Mouse (Mus musculus): ENCODE results near the gene Ube2m. TPM values are rescaled to one million over a fixed set of nuclear protein-coding genes. Genes with fewer than 3 reads are reported as not detected.

Ube2m gene
- polyA plus RNA-seq, 1 experiment from 2014 or later: 156 TPM

DNA sequence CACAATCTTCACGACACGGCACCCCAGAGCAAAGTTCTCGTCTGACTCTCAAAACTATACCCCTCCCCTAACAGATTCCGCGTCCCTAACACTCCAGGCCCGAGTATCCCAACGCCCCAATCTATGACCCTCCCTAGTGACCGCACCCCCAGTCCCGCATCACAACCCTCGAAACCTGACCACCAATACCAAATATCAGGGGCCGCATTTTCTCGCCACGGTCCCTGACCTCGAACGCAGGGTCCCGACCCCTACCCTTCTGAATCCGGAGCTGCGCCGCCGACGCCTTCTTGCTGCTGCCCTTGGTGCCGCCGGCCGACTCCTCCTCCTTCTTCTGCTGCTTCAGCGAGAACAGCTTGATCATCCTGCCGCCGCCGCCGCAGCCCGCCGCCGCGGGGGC is 709 bp downstream of the Ube2m start:
- under 1% methylated on average over 33 of the region's 33 CpGs for WGBS
- peak; percentile 3; the same call in 1 of the 2 replicates for ATAC-seq (ENCODE audit: low FRiP score, low TSS enrichment)

DNA sequence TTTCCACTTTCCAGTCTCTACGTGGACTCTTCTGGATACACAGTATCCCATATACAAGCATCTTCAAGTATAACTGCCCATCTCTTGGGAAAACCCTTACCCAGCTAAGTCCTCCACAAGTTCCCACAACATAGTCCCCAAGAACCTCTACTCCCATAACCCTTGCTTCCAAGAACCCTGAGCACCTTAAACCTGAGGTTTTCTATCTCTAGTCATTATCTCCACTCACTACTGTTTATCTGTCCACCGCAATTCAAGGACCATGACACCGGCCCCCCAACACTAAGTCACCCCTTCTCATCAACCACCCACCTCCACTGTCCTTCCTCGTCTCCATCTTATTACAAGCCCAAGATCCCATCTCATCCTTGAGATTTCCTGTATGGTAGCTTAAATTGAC is 1.3 kb downstream of the Ube2m start:
- H3K4me3 ChIP-seq (ENCODE audit: low read length): peak overlapping the region; percentile 82
- peaks cover 17% of the 10 kb centered on the region for H3K4me1 ChIP-seq (ENCODE audit: control insufficient read depth, insufficient read depth, low read length)
- peak overlapping the region; percentile 85 for H3K4me2 ChIP-seq (replicated peaks; ENCODE audit: low read depth, low read length)
- peak overlapping the region; percentile 99; the same call in 1 of the 2 replicates for H3K27ac ChIP-seq (ENCODE audit: low read depth, low read length)
- H3K36me3 ChIP-seq (ENCODE audit: control insufficient read depth, insufficient read depth, low read length): peaks cover 33% of the 10 kb centered on the region
- H3K9me3 ChIP-seq (ENCODE audit: control insufficient read depth, low read length): no peaks in the 10 kb centered on the region
- no peaks in the 10 kb centered on the region for H3K27me3 ChIP-seq (ENCODE audit: control insufficient read depth, insufficient read depth, low read length)
- H3K9ac ChIP-seq (ENCODE audit: low read depth, low read length): peak overlapping the region; percentile 95
- ATAC-seq (ENCODE audit: low FRiP score, low TSS enrichment): no peak
- WGBS: 42% methylated on average over 4 of the region's 4 CpGs

More for the DNA sequence above, 709 bp downstream of the Ube2m start:
- Histone ChIP-seq H3K4me1 (ENCODE audit: control insufficient read depth, insufficient read depth, low read length) (peaks cover 17% of the 10 kb centered on the region), H3K4me2 (replicated peaks; ENCODE audit: low read depth, low read length) (peak overlapping the region; percentile 85), H3K4me3 (ENCODE audit: low read length) (peak overlapping the region; percentile 82), H3K27me3 (ENCODE audit: control insufficient read depth, insufficient read depth, low read length) (peaks cover 3% of the 10 kb centered on the region; the same call in 1 of the 2 replicates), H3K9ac (ENCODE audit: low read depth, low read length) (peak overlapping the region; percentile 95), H3K27ac (ENCODE audit: low read depth, low read length) (peak overlapping the region; percentile 99), H3K9me3 (ENCODE audit: control insufficient read depth, low read length) (no peaks in the 10 kb centered on the region), H3K36me3 (ENCODE audit: control insufficient read depth, insufficient read depth, low read length) (peaks cover 27% of the 10 kb centered on the region)

DNA sequence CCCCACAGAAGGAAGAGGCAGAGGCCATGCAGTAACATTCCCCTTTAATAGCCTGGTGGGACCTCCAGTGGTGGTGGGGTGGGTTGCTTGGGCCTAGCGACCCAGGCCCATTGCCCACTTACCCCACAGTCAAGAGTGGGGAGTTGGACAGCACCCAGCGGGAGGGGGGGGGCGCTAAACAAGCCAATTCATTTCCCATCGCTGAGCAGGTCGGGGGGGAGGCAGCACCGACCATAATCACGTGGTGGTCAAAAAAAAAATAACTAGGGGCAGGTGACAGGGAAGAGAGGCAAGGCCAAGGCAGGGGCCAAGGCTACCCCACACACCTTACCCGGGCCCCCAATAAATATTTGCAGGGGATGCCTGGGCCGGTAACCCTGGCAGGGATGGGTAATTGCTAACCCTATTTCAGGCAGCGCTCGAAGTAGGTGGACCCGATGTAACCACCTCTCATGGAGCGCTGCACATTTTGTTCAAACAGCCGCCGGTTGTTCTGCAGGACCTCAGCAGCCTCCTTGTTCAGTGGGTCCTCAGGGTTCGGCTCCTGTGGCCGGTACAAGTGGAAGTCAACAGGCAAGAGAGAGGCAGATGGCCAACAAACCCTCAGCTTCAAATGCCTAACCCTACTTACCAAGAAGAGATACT is 2.7 kb downstream of the Ube2m start:
- Histone ChIP-seq H3K27me3 (ENCODE audit: control insufficient read depth, insufficient read depth, low read length) (no peaks in the 10 kb centered on the region), H3K4me2 (replicated peaks; ENCODE audit: low read depth, low read length) (peak overlapping the region; percentile 81), H3K4me1 (ENCODE audit: control insufficient read depth, insufficient read depth, low read length) (peaks cover 17% of the 10 kb centered on the region), H3K36me3 (ENCODE audit: control insufficient read depth, insufficient read depth, low read length) (peaks cover 47% of the 10 kb centered on the region), H3K9me3 (ENCODE audit: control insufficient read depth, low read length) (no peaks in the 10 kb centered on the region), H3K9ac (ENCODE audit: low read depth, low read length) (0 out of 2 replicates have a peak overlapping the region, but pooled peaks have one; percentile 76), H3K27ac (ENCODE audit: low read depth, low read length) (peak overlapping the region; percentile 93; the same call in 1 of the 2 replicates), H3K4me3 (ENCODE audit: low read length) (peak overlapping the region; percentile 55; the same call in 1 of the 2 replicates)
- ATAC-seq (ENCODE audit: low FRiP score, low TSS enrichment): no peak; the same call in 1 of the 2 replicates
- 88% methylated on average over 17 of the region's 17 CpGs for whole genome bisulfite sequencing

DNA sequence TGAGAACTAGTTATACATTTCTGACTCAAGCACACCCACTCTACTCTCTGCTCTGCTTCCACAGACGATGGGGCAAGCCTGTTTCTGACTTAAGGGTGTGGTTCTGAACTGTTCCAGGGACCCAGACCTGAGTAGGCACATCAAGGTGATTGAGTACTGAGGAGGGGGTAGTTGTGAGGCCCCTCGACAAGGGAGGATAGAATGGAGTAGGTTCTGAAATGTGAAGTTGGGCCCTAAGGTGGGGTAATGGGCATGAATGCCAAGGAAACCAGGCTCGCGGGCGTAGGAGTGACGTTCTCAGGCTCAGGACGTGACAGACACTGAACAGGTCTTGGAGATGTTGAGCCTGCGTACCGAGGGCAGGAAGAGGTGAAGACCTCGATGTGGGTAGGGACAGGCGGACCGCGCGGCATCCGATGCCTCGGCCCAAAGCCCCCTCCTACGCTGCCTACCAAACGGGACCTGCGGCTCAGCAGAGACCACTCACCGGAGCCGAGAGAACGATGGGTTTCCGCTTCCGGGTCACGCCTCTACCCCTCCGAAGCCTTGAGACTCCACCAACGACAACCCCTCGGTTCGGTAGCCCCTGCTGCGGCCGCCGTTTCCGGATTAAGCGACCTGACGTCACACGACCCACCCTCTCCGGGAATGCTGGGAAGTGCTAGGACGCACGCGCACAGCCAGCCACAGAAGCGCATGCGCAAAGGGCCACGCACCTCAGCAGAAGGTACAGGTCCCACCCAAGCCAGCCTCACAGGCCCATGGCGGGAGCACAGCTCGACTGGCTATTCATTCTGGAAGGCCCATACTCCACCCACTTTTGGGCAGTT is 3.7 kb downstream of the Ube2m start, which contains the start of gene Chmp2a:
Gene Chmp2a (minus strand): TSS at position 660 of the 830 bp plus-strand sequence.
- H3K9me3 ChIP-seq (ENCODE audit: control insufficient read depth, low read length): no peaks in the 10 kb centered on the region
- peak; percentile 73 for ATAC-seq (ENCODE audit: low FRiP score, low TSS enrichment)
- peaks cover 57% of the 10 kb centered on the region for H3K36me3 ChIP-seq (ENCODE audit: control insufficient read depth, insufficient read depth, low read length)
- H3K9ac ChIP-seq (ENCODE audit: low read depth, low read length): peak within 1 kb of the TSS; percentile 76
- no peaks in the 10 kb centered on the region for H3K27me3 ChIP-seq (ENCODE audit: control insufficient read depth, insufficient read depth, low read length)
- H3K4me2 ChIP-seq (replicated peaks; ENCODE audit: low read depth, low read length): peak within 1 kb of the TSS; percentile 81
- H3K4me3 ChIP-seq (ENCODE audit: low read length): peak within 1 kb of the TSS; percentile 55
- H3K27ac ChIP-seq (ENCODE audit: low read depth, low read length): peak within 1 kb of the TSS; percentile 93
- WGBS: 0% methylated on average over 45 of the region's 45 CpGs
- peaks cover 17% of the 10 kb centered on the region for H3K4me1 ChIP-seq (ENCODE audit: control insufficient read depth, insufficient read depth, low read length)

DNA sequence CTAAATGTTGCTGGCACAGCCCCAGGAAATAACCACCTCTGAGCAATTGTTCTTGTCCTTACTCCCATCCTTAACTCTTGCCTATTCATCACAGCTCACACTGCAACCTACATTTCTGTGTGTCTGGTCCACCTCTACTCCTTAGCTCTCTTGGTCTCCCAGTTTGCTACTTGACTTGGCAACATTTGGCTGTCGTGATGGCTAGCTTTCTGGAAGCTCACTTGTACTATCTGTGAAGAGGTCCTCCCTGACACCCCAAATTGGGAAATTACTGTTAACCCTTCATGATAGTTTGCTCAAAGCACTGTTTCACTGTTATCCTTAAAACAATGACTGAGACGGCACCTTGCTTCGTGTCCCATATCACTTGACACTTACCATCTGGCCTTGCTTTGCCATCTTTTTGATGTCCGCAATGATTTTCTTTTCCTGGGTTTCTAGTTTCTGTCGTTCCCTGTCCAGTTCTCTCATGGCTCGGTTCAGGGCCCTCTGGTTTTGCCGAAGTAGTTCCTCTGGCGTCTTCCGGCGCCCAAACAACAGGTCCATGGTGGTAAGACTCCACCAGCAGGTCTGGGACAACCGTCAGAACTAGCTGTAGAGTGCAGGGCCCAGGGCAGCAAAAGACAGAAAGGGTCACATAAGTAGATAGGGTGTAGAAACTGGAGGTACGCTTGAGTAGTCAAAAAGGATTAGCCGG is 4.5 kb downstream of the Ube2m start:
- Histone ChIP-seq H3K9me3 (ENCODE audit: control insufficient read depth, low read length) (no peaks in the 10 kb centered on the region), H3K9ac (ENCODE audit: low read depth, low read length) (peak overlapping the region; percentile 76), H3K4me1 (ENCODE audit: control insufficient read depth, insufficient read depth, low read length) (peaks cover 14% of the 10 kb centered on the region), H3K4me2 (replicated peaks; ENCODE audit: low read depth, low read length) (peak overlapping the region; percentile 81), H3K27me3 (ENCODE audit: control insufficient read depth, insufficient read depth, low read length) (no peaks in the 10 kb centered on the region), H3K27ac (ENCODE audit: low read depth, low read length) (peak overlapping the region; percentile 93; the same call in 1 of the 2 replicates), H3K36me3 (ENCODE audit: control insufficient read depth, insufficient read depth, low read length) (peaks cover 65% of the 10 kb centered on the region), H3K4me3 (ENCODE audit: low read length) (peak overlapping the region; percentile 55)
- 37% methylated on average over 13 of the region's 13 CpGs for WGBS
- ATAC-seq (ENCODE audit: low FRiP score, low TSS enrichment): no peak

DNA sequence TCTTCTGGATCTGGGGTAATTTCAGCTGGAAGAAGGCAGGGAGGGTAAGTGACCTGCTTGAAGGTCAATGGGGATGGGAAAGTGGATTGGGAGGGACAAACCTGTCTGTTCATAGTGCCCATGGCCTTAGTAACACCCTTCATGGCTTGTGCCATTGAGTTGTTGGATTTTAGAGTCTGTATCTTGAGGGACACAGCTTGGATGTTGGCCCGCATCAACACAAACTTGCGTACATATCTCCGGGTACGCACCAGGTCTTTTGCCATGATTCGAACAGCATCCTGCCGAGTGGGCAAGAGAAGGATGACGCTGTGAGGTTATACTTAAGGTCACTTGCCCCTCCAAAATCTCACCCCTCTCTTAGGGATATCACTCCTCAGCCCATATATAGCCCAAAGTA is 5.5 kb downstream of the Ube2m start:
- Histone ChIP-seq H3K4me1 (ENCODE audit: control insufficient read depth, insufficient read depth, low read length) (peaks cover 14% of the 10 kb centered on the region), H3K4me3 (ENCODE audit: low read length) (no peak overlapping the region), H3K4me2 (replicated peaks; ENCODE audit: low read depth, low read length) (no peak overlapping the region), H3K27me3 (ENCODE audit: control insufficient read depth, insufficient read depth, low read length) (no peaks in the 10 kb centered on the region), H3K9ac (ENCODE audit: low read depth, low read length) (no peak overlapping the region), H3K36me3 (ENCODE audit: control insufficient read depth, insufficient read depth, low read length) (peaks cover 75% of the 10 kb centered on the region), H3K9me3 (ENCODE audit: control insufficient read depth, low read length) (no peaks in the 10 kb centered on the region), H3K27ac (ENCODE audit: low read depth, low read length) (no peak overlapping the region)
- WGBS: 92% methylated on average over 7 of the region's 7 CpGs
- no peak for ATAC-seq (ENCODE audit: low FRiP score, low TSS enrichment)

DNA sequence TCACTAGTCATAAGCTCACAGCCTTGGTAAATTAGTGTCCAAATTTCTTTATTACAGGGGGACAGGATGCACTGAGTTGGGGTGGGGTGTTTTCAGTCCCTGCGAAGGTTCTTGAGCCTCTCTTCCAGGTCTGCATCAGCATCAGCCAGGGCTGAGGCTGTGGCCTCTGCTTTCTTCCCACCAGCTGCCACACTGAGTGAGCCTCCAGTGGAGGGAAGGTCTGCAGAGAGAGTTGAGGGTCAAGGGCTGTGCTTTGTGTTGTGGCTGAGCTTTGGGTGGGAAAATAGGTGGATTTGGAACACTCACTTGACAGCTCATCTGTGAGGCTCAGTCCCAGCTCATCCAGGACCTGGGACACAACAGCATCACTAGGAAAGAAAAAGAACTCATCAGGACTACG is 6.1 kb downstream of the Ube2m start:
- no peak overlapping the region for H3K4me2 ChIP-seq (replicated peaks; ENCODE audit: low read depth, low read length)
- no peak overlapping the region for H3K27ac ChIP-seq (ENCODE audit: low read depth, low read length)
- H3K27me3 ChIP-seq (ENCODE audit: control insufficient read depth, insufficient read depth, low read length): no peaks in the 10 kb centered on the region
- WGBS: 82% methylated on average over 2 of the region's 2 CpGs
- no peak for ATAC-seq (ENCODE audit: low FRiP score, low TSS enrichment)
- no peak overlapping the region for H3K4me3 ChIP-seq (ENCODE audit: low read length)
- H3K36me3 ChIP-seq (ENCODE audit: control insufficient read depth, insufficient read depth, low read length): peaks cover 81% of the 10 kb centered on the region
- H3K9me3 ChIP-seq (ENCODE audit: control insufficient read depth, low read length): no peaks in the 10 kb centered on the region
- H3K4me1 ChIP-seq (ENCODE audit: control insufficient read depth, insufficient read depth, low read length): peaks cover 15% of the 10 kb centered on the region
- H3K9ac ChIP-seq (ENCODE audit: low read depth, low read length): no peak overlapping the region; the same call in 1 of the 2 replicates

DNA sequence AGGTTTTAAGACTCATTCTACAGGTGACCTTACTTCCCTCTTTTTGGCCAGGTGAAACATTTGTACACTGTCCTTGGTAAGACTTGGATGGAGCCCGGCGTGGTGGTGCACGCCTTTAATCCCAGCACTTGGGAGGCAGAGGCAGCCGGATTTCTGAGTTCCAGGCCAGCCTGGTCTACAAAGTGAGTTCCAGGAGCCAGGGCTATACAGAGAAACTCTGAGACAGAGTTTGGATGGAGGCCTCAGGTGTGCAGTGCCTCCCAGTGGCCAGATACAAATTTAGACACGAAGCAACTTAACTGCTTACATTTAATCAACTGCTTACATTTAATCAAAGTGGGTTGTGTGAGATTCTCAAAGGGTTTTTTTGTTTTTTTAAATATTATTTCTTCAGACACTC is 7.0 kb downstream of the Ube2m start:
- H3K27ac ChIP-seq (ENCODE audit: low read depth, low read length): no peak overlapping the region
- 76% methylated on average over 5 of the region's 5 CpGs for whole genome bisulfite sequencing
- H3K4me2 ChIP-seq (replicated peaks; ENCODE audit: low read depth, low read length): no peak overlapping the region
- peaks cover 86% of the 10 kb centered on the region for H3K36me3 ChIP-seq (ENCODE audit: control insufficient read depth, insufficient read depth, low read length)
- H3K9ac ChIP-seq (ENCODE audit: low read depth, low read length): no peak overlapping the region
- no peaks in the 10 kb centered on the region for H3K9me3 ChIP-seq (ENCODE audit: control insufficient read depth, low read length)
- H3K27me3 ChIP-seq (ENCODE audit: control insufficient read depth, insufficient read depth, low read length): no peaks in the 10 kb centered on the region
- peaks cover 18% of the 10 kb centered on the region for H3K4me1 ChIP-seq (ENCODE audit: control insufficient read depth, insufficient read depth, low read length)
- ATAC-seq (ENCODE audit: low FRiP score, low TSS enrichment): no peak
- H3K4me3 ChIP-seq (ENCODE audit: low read length): no peak overlapping the region

All from kidney, embryonic 14.5 days (tissue).